Mouse (Mus musculus) kidney, adult 2 months (tissue): Measurements from ENCODE around the gene Vmn2r115. TPM values are rescaled to one million over a fixed set of nuclear protein-coding genes. Genes with fewer than 3 reads are reported as not detected.
"Not testable (repeated sequence)": the region's sequence is repeated elsewhere in the genome, so short reads cannot be mapped to it uniquely, and the experiment has no call there.

ENCODE experiments used
- DNase-seq: peaks from one replicate; pipeline ENCODE4 v3.0.0; 2021
- H3K27ac ChIP-seq: fragments of 200-500 bp; 2 replicates; pipeline ENCODE4 v1.5.1; 2012; ENCODE audit warnings: low read depth, low read length, control low read depth, inconsistent platforms; ENCODE audit not compliant: insufficient read depth
- H3K27me3 ChIP-seq: fragments of 200-500 bp; replicated peaks from 2 replicates; pipeline ENCODE4 v1.6.1; 2012; ENCODE audit warnings: mild to moderate bottlenecking, moderate library complexity, low read length, inconsistent platforms; ENCODE audit not compliant: control insufficient read depth, insufficient read depth
- H3K36me3 ChIP-seq: fragments of 200-500 bp; 2 replicates; pipeline ENCODE4 v1.6.1; 2012; ENCODE audit warnings: mild to moderate bottlenecking, moderate library complexity, low read length, inconsistent platforms; ENCODE audit not compliant: control insufficient read depth, insufficient read depth
- H3K4me1 ChIP-seq: fragments of 200-500 bp; 2 replicates; pipeline ENCODE4 v1.6.1; 2011; ENCODE audit warnings: low read length; ENCODE audit not compliant: control insufficient read depth, insufficient read depth
- H3K4me3 ChIP-seq: fragments of 200-500 bp; 2 replicates; pipeline ENCODE4 v1.5.1; 2011; ENCODE audit warnings: mild to moderate bottlenecking, low read depth, low read length, control low read depth; ENCODE audit not compliant: insufficient read depth
- CTCF ChIP-seq: fragments of 200-500 bp; conservative IDR thresholded peaks from 2 replicates; pipeline ENCODE4 v1.5.1; 2011; ENCODE audit warnings: low read depth, mild to moderate bottlenecking, control low read depth, low read length, moderate library complexity, mixed read lengths; ENCODE audit not compliant: insufficient read depth, insufficient read length
- POLR2A ChIP-seq: fragments of 200-500 bp; IDR thresholded peaks from one replicate; pipeline ENCODE4 v1.6.1; 2011; ENCODE audit warnings: low read depth, low read length, control low read depth
- WGBS: fragments of 180-500 bp; shearing (Covaris S2); methylation state at CpG from one replicate; pipeline ENCODE4 v1.1.7; 2018; 5-methylcytosine and 5-hydroxymethylcytosine counted together
- polyA plus RNA-seq: library from polyadenylated mRNA; depleted of rRNA; stranded (reverse); fragments of >200 nt; gene quantifications from 2 replicates; pipeline ENCODE4 v1.2.3, GENCODE M21; 2012; rRNA removed

Gene Vmn2r115
- polyA plus RNA-seq, result not detected in 2 replicates

DNA sequence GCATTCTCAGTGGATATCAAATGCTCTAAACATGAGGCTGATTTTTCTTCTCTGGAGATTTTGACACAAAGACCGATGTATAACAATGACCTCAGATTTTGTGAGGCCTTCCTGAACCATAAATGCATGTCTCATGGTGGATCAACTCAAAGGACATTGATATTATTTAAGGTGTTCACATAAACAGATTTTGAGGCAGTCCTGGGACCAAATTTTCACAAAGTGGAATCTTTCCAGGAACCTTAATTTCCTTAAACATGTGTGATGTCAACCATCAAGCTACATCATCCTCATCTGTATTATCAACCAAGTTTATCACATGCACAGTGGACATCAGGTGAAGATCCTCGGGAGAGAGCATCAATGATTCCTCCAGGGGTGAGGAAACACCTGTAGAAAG is at the start of gene Vmn2r115:
Gene Vmn2r115, plus strand, starts transcription at position 301 of the 400 bp plus-strand sequence.
- H3K4me1 ChIP-seq, H3K27ac ChIP-seq, H3K27me3 ChIP-seq, DNase-seq, H3K4me3 ChIP-seq, H3K36me3 ChIP-seq: not testable (repeated sequence)
- 37% methylated on average over 2 of the region's 2 CpGs for WGBS

DNA sequence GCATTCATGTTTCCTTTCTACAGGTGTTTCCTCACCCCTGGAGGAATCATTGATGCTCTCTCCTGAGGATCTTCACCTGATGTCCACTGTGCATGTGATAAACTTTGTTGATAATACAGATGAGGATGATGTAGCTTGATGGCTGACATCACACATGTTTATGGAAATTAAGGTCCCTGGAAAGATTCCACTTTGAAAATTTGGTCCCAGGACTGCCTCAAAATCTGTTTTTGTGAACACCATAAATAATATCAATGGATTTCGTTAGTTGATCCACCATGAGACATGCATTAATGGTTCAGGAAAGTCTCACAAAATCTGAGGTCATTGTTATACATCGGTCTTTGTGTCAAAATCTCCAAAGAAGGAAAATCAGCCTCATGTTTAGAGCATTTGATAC is 31.1 kb upstream of the Vmn2r115 start, which contains the start of gene Vmn2r114:
Gene Vmn2r114, minus strand, starts transcription at position 101 of the 400 bp plus-strand sequence.
- H3K4me3 ChIP-seq, H3K36me3 ChIP-seq, H3K4me1 ChIP-seq, H3K27ac ChIP-seq, H3K27me3 ChIP-seq, DNase-seq: not testable (repeated sequence)
- 64% methylated on average over 2 of the region's 2 CpGs for WGBS

DNA sequence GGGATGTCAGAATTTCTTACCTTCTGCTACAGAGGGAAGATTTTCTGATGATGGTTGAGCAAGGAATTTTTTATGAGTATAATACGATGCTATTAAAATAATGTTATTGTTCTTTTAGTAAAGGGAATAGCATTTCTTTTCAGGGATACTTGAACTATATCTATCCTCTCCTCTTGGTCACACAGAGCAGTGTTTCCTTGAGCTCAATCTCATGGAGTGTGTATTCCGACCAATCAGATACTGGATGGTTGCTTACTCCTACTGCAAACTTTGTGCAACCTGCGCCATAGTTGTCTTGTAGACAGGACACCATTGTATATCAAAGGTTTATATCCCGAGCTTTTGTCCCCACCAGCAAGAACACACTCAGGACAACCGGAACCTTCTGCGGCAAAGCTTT is 12.9 kb upstream of the Vmn2r115 start:
- no peaks in the 10 kb centered on the region for H3K36me3 ChIP-seq
- no peaks in the 10 kb centered on the region for H3K27me3 ChIP-seq
- TF ChIP-seq CTCF (no peak), POLR2A (no peak)
- H3K27ac ChIP-seq, result no peak overlapping the region
- DNase-seq, result no peak
- H3K4me1 ChIP-seq, result no peaks in the 10 kb centered on the region
- H3K4me3 ChIP-seq, result no peak overlapping the region
- WGBS, result 74% methylated on average over 6 of the region's 6 CpGs

DNA sequence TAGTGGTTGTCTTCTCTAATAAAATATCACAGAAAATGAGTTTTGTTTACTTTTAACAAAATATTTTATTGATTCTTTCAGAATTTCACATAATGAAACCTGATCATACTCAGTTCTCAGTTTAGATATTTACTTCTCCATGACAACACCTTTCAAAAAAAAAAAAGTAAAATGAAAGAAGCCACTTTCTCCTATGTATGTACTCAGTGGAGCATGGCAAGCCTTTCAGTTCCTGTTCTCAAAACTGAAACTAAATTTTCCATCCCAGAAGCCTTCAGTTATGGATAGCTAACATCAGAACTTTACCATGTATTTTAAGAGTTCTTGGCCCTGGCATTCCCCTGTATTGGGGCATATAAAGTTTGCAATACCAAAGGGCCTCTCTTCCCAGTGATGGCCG is 8.1 kb downstream of the Vmn2r115 start:
- Histone ChIP-seq H3K4me3 (no peak overlapping the region), H3K4me1 (no peaks in the 10 kb centered on the region), H3K27ac (no peak overlapping the region), H3K36me3 (no peaks in the 10 kb centered on the region), H3K27me3 (no peaks in the 10 kb centered on the region)
- no peak for DNase-seq
- 75% methylated on average over 1 of the region's 1 CpGs for WGBS
- no peak for TF ChIP-seq CTCF
- TF ChIP-seq POLR2A, result no peak

DNA sequence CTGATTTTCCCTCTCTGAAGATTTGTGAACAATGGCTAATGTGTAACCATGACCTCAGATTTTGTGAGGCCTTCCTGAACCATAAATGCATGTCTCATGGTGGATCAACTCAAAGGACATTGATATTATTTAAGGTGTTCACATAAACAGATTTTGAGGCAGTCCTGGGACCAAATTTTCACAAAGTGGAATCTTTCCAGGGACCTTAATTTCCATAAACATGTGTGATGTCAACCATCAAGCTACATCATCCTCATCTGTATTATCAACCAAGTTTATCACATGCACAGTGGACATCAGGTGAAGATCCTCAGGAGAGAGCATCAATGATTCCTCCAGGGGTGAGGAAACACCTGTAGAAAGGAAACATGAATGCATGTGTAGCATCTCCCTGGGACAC is 40.8 kb downstream of the Vmn2r115 start, which contains the start of gene Vmn2r116:
Gene Vmn2r116, plus strand, starts transcription at position 301 of the 400 bp plus-strand sequence.
- not testable (repeated sequence) for H3K27me3 ChIP-seq, DNase-seq, H3K27ac ChIP-seq, H3K4me3 ChIP-seq, H3K36me3 ChIP-seq, H3K4me1 ChIP-seq

Other genes with a start within 250 kb of the Vmn2r115 start
- gene Zfp40, start 150.5 kb upstream of the Vmn2r115 start, polyA plus RNA-seq, result 0.64 and 1.3 TPM in 2 replicates
- gene Vmn2r114, start 31.2 kb upstream of the Vmn2r115 start, polyA plus RNA-seq, result not detected in 2 replicates
- not detected in 2 replicates for gene Vmn2r116, start 40.9 kb downstream of the Vmn2r115 start, polyA plus RNA-seq
- gene Vmn2r117, start 136.0 kb downstream of the Vmn2r115 start, polyA plus RNA-seq, result not detected in 2 replicates
- 12.0 and 14.9 TPM in 2 replicates for gene Zfp213, start 220.5 kb downstream of the Vmn2r115 start, polyA plus RNA-seq